Mouse (Mus musculus) lung, postnatal 10 days (tissue): ENCODE data around the gene Gm4737.
A peak's percentile ranks its signal among the peaks of the same experiment; 100 is the strongest.
"Not testable (repeated sequence)": the region's sequence is repeated elsewhere in the genome, so short reads cannot be mapped to it uniquely, and the experiment has no call there.

Experiments
- DNase-seq: peaks from one replicate; pipeline ENCODE4 v3.0.0; 2021

Gene Gm4737

DNA sequence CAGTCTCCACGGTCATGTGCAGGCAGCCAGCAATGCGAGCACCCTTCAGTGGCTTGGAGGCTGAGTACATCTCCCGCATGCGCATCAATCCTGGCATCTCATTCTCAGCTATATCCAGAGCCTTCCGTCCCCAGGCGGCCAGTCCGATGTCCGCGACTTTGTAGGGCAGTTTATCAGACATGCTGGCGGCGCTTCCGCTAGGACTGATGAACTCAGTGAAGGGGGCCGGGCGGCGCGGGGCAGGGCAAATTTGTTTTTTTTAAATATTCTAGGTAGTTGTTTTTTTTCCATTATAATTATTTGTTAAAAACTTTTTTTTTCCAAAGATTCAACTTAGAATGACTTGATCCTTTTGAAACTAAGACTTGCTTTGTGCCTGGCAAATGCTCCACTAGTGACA lies at the start of gene Gm4737:
Gene Gm4737, minus strand, starts transcription at position 246 of the 400 bp plus-strand sequence.
- not testable (repeated sequence) for DNase-seq

DNA sequence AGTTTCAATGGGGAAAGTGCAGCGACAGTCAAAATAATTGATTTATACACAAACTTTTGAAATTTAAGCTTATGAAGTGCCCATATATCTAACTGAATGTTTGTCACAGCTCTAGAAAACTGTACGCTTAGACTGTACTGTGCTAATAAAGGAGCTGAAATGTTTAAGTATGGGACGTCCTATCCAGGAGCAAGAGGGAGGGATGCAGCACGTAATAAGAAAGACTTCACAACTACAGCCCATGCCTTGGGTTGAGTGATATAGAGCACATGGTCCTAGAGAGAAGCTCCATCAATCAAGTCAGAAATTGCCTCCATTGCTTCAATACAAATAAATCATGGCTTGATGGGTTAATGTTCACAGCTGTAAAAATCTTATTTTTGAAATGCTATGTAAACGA lies 40.9 kb upstream of the Gm4737 start:
- no peak for DNase-seq

DNA sequence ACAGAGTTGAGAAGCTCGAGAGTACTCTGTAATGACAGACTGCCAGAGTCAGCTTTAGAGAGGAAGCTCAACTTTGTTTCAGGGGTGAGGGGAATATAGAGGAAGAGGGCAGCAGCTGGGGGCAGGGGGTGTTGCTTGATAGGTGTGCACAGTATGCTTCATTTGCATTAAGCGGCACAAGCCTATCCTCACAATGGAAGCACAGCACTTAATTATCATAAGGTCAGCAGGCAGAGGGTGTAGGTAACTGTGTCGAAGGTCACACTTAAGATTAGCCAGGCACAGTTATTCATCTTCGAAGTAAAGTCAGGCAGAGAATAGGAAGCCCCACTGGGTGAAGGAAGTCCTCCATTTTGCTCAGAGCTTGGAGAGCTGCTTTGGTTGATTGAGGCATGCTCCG lies 28.2 kb upstream of the Gm4737 start:
- DNase-seq: no peak

DNA sequence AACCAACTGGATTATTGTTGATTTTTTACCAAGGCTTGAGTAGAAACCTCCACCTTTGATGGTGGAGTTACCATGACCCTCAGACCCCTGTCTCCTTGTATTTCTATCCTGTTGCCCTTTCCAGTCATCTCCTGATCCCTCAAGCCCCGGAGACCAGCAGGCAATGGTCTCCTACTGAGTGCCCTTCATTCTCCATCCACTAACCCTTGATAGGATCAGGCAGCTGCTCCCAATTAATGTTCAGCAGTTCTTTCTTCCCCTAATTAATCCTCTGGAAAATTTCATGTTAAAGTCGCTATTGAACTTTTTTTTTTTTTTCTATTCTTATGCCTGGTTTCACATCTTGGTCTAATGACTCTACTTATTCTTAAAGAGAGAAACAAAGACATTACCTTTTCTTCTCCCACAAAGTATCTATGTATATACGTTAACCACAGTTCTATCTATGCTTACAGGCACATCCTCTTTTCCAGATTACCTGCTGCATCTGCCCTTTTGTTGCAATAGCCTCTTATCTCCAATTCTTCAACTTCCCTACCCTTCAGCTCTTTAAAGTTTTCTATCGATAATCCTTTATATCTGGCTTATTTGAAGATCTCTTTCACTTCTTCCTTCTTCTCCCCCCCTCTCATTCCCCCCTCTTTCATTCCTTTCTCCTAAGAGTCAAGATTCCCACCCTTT lies 23.4 kb upstream of the Gm4737 start:
- DNase-seq: no peak

DNA sequence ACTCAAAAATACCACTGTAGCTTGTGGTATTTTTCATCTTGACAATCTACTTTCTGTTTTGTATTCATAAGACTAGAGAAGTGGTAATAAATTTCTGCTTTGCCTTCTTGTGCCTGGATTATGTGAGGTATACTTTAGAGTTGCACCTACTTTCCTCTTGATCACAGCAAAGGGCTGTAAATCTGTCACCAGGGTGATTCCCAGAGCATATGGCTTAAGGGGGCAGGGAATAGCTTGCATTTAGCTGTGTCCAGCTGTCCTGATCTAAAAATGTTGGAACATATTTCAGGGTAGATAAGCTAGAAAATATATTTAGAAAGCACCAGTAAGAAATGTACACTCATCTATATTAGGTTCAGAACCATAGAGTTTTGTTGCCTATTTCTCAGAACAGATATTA lies 18.2 kb upstream of the Gm4737 start:
- DNase-seq: no peak

DNA sequence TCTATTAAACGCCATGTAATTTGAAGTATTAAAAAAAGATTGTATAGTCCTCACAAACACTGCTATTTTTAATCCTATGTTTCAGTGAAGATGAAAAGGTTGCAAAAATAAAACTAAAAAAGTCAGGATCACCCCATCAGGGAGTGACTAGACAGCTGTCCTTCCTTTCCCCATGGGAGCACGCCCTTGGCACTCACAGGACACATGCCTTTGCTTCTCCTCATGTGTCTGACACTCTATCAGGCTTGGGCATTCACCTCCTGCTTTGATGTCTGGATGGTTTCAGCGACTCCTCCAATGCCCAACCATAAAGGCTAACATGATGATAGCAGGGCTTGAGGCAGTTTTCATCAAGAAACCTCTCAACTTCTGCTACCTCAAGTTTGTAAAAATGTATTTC lies 12.1 kb upstream of the Gm4737 start:
- DNase-seq: no peak

DNA sequence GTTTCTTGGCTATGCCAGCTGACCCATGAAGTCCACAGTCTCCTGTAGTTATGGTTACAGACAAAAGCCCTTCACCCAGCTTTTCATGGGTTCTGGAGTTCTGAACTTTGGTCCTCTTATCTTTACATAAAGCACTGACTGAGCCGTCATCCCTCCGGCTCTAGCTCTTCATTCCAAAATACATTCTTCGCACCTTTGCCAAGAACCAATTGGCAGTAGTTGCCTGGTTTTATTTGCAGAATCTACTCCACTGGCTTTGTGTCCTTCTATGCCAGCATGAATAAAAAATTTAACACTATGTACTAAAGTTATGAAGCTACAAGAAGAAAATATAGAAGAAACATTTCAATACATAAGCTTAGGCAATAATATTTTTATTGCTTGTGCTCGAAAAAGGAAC lies 10.4 kb upstream of the Gm4737 start:
- no peak for DNase-seq

DNA sequence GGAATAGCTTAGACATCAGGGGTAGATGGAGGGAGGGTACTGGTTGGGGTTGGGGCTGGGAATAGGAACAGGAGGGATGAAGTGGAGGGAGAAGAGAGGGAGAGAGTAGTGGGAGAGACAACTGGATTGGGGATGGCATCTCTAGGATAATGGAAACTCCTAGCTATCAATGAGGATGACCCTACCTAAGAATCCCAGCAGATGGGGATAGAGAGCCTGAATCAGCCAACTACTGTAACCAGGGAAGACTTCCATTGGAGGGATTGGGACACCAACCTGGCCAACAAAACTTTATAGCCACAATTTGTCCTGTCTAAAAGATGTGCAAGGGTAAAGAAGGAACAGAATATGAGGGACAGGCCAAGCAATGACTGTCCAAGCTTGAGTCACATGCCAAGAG lies 3.7 kb downstream of the Gm4737 start:
- DNase-seq: no peak

DNA sequence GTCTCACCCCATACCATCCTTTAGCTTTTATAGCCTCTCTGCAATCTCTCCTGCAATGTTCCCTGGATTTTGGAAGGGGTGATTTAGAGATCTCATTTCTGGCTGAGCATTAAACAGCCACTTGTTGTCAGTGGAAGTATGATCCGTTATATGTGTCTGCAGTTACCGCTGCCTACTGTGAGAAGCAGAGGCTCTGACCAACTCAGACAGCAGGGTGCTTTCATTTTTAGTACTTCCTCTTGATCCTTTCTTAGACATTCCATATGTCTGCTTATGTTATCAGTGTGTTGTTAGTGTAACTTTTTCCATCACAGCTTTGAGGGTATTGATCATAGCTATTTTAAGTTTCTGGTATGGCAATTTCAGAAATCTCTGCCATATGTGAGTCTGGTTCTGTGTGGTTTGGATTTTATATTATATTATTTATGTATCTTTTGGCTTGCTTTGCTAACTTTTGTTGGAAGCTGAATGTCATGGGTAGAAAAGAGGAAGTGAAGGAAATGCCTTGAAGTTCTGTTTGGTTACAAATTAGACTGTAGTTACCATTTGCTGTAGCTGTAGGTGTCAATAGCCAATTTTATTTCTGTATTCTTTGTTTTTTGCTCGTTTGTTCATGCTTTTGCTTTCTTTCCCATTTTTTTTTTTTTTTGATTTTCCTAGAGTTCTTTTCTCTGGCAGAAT lies 6.1 kb downstream of the Gm4737 start:
- DNase-seq: no peak

DNA sequence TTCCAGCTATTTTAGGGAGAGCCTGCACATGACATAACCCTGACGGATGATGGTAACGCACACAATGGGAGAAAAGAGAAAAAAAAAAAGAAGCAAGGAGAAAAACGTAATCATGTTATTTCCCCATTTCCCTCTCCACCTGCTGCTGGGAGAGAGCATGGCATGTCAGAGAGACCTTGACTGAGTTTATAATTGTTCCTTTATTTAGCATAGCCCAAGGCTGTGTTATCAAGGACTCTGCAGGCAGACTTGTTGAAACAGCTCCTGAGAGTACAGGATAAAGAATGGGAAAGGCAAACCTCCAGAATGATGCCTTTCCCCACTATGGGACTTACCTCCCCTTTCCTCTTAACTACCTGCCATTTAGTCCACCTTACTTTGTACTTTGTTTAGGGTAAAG lies 7.9 kb downstream of the Gm4737 start:
- no peak for DNase-seq

DNA sequence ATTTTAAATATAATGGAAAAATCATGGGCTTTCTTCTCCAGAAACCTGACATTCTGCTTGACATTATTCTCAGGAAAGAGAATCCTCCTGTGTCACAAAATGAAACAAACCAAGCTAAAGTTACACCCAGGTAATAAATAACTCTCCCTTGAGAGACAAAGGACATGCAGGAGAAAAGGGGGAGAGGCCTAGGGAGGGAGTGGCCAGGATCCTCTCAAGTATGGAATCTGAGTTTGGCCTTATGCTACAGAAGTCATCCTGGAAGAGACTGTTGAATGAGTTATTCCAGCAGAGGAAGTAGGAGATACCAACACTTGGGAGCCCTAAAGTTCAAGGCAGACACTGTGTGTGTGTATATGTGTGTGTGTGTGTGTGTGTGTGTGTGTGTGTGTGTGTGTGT lies 32.6 kb downstream of the Gm4737 start:
- no peak for DNase-seq

DNA sequence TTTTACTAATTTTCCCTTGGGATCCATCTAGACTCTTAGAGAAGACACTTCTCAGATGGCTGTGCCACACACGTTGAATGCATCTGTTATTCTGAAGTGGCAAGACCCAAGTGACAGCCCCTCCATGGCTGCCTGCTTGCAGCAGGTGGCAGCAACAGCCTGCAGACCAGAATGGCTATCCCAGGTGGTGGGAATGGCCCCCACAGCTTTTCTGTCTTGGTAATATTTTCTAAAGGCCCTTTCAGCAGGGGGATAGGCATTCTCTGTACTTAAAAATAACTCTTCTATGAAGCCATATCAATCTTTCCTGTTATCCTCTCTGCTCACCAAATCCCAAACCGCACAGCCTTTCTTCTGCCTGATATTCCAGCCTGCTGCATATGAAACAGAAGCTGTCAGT lies 33.5 kb downstream of the Gm4737 start:
- DNase-seq: peak; percentile 12

DNA sequence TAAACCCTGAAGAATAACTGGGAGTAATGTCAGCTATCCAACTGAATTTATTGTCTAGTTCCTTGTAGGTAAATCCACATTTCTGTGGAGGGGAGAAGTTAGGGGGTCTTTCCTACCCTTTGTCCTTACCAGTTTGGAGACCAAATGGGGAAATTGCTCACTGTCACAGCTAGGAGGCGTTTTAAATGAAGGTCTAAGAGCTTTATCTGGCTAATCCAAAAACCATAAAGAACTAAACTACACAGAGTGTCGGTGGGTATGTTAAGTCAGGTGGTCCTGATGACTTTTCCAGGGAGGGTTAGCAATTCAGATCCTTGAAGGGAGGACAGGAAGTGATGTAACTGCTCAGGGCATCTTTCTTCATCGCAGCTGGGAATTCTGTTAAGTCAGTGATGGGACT lies 34.3 kb downstream of the Gm4737 start:
- no peak for DNase-seq

DNA sequence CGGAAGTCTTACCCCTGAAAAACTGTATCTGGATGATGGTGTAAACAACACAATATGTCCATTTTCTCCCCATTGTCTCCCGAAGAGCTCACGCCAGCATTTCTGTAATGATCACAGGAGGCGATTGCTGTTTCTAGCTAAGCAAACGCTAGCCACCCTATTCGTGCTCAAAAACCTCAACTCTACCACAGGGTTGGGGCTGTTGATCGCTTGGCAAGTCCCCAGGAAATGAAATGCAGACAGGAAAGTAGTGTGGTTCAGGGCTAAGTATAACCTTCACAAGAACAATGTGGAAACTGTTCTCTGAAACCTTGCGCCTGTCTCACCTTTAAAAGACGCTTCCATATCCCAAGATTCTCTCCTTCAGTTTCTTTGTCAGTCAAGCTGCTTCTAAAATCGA lies 34.9 kb downstream of the Gm4737 start, which contains the start of gene Cd96:
Gene Cd96, minus strand, starts transcription at position 232 of the 400 bp plus-strand sequence.
- no peak for DNase-seq

DNA sequence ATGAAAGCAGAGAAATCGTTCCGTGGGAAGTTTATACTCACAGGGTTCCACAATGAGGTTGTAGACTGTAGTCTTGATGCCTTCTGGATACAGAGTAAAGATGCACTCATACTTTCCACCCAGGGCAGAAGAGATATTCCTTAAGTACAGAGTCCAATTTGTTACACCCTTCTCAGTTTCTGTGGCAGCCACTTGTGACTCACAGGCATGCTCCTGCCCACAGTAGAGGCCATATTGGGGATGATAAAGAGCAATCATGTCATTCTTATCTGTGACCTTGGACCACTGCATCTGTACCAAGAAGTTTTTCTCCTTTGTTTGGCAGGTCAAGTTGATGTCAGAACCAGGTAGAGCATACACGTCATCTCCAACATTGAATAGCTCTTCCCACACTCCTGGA lies 37.2 kb downstream of the Gm4737 start:
- DNase-seq: no peak

DNA sequence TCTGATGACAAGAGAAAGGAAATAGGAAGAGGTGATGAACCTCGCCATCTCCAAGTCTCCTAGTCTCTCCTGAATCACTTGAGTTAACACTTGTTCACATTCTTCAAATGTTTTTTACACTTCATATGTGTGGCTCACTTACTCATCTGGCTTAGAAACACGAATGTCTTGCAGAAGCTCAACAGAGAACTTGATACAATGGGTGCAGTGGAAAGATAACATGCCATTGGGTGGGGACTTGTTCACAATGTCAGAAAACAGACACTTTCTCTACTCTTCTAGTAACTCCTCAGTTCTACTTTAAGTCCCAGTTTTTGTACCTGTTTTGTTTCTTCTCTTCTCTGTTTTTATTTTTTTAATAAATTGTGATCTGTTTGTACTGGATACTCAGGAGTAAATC lies 40.1 kb downstream of the Gm4737 start:
- DNase-seq: no peak

DNA sequence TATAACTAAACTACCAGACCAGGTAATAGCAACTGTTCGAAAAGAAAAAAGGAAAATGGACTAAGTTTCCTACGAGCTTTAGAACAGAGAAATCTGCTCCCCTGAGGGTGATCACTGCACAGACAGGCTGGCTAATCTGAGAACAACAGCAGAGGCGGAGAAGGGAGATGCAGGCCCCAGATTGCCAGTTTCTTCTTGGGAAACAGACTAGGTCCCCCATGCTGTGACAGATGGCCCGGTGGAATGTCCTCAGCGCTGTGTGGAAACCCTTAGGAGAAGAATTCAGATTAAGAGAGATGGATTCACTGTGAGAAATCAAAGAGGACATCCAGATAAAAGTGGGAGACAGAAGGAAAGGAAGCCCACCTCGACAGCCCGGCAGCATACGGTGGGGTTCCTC lies 45.3 kb downstream of the Gm4737 start:
- no peak for DNase-seq

DNA sequence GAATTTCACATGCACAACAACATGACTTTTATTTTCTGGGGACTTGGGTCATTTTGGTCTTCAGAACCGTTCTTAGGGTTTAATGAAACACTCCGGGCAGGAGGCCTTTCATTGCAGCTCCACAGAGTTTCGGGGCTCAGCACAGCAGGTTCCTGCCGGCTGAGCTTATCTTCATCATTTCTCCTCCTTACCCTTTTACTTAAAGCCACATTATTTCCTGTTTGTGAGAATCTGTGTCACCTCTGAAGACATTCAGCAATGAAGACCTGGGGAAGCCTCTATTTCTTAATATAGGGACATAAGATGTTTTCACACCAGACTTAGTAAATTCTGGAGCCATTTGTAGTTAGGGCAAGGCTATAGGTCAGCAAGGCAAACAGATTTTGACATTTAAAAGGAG lies 47.4 kb downstream of the Gm4737 start:
- no peak for DNase-seq

DNA sequence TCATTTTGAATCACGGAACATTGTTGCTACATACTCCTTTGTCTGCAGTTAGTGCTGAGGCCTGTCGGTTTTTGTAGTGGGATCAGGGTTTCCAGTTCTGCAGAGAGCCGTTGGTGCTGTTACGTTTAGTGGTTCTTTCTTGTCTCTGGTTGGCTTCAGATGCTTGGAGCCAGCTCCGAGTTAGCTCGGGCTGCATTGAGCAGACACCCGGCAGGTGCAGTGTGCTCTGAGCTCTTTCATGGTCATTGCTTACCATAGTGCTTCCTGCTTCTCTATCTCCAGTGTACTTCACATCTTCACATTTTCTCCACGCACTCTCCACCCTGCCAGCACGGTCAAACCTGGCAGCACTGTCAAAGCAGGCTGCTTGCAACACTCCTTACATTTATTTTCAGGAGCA lies 50.4 kb downstream of the Gm4737 start:
- DNase-seq: no peak
